Mouse (Mus musculus): ENCODE measurements at regions not wholly inside any gene's neighbourhood (a gene's known extent, or its start where the extent isn't known, plus 50 kb on each side); places are given as distances from the start of the nearest gene placed in this dataset.

DNA sequence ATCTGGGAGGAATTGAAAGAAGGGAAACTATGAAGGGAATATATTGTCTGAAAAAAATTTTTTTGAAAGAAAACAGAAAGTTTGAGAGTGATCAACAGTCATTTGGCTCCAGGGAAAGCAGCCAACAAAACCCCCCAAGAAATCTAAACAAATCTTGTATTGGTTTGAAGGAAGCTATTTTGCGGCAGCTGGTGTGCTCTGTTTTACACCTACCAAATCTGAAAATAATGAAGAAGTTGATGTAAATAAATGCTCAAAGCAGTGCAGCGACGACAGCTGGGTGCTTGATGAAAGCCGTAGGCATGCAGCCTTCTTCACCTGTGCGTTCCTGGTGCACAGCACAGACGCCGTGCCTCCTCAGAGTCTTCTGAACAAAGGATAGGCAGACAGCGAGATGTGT, 488.2 kb downstream of the Tmem132b start:
- no peak for DNase-seq (ENCODE audit: low read depth, low spot score)

DNA sequence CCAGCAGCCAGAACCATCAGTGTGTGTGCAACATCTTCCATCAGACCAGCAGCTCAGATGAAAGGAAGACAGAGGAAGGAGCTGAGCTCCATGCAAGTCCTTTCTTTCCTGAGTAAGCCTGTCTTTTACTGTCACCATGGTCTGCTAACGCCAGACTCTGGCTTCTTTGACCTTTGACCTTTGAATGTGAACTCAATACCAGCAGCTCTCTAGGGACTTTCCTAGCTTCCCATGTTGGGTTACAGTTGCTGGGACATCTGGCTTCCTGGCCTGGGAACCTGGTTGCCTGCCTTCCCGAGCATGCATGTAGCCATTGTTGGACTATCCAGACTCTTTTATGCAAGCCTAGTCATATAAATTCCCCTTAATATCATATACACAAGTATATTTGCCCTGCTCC, 492.3 kb downstream of the Tmem132b start:
- no peak for DNase-seq (ENCODE audit: low read depth, low spot score)

DNA sequence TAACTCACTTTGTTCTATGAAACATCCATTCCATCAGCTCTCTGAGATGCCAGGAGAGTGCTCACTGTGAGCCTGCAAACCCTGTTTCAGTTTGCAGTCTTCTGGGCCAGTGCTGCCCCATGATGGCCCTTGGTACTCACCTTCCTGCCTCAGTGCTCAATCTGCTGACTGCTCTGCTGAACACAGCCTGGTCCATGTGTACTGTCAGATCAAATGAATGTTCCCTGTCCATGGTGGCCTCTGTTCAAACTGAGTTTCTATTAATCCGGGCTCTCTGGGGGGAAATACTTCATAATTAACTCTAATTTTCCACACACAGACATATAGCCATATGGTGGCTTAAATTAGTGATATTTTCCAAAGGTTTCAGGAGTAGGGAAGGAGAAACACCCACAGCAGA, 503.3 kb downstream of the Tmem132b start:
- DNase-seq (ENCODE audit: low read depth, low spot score) = no peak

GRCm38 (mm10) chr5:126036686-126037085, 505.1 kb downstream of the Tmem132b start:
- DNase-seq (ENCODE audit: low read depth, low spot score) = no peak

- no peak for DNase-seq (ENCODE audit: low read depth, low spot score)
Measured at GRCm38 (mm10) chr5:126045761-126046160, 514.2 kb downstream of the Tmem132b start.

DNA sequence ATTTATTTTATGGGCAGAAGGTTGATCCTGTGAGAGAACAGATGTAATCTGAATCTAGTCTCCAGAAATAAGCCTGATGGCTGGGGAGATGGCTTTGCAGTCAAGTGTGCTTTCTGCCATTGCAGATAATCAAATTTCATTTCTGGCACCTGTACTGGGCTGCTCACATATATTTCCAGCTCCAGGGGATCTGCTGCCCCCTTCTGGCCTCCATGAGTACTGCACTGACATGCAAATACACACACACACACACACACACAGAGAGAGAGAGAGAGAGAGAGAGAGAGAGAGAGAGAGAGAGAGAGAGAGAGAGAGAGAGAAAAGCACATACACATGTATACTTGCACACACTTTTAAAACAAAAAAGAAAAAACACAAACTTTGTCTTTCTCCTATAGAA, 532.1 kb downstream of the Tmem132b start:
- no peak for DNase-seq (ENCODE audit: low read depth, low spot score)

- DNase-seq (ENCODE audit: low read depth, low spot score) = no peak
Measured at GRCm38 (mm10) chr5:126079281-126079838, 547.8 kb downstream of the Tmem132b start.

- no peak for DNase-seq (ENCODE audit: low read depth, low spot score)
Measured at GRCm38 (mm10) chr5:126088251-126088914, 556.8 kb downstream of the Tmem132b start.

GRCm38 (mm10) chr5:126093196-126093595, 561.6 kb downstream of the Tmem132b start:
- no peak for DNase-seq (ENCODE audit: low read depth, low spot score)

DNA sequence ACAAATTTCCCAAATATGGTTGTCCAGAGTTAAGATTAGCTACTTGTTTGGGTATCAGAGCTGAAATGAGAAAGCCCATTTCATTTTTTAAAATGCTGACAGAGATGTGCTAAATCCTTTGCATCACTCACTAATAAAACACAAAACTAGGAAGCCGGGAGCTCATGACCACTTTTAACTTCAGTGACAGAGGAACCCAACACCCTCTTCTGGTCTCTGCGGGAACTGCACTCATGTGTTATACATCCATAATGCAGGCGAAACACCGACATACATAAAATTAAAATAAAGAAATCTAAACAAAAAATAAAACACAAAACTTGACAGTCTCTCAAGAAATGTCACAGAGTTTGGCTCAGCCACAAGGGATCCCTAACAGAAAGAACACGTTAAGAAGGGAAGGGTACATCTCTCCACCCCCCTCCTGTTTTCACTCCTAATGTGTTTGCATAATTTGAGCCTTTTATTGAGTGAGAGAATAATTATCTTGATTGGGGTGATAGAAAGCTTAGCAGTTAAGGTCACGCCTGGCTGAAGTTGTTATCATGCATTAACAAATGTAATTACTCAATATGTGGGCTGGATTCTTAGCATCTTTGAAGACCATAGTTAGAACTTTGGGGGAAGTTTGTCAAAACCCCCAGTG, 565.2 kb downstream of the Tmem132b start:
- DNase-seq (ENCODE audit: low read depth, low spot score) = no peak

- DNase-seq (ENCODE audit: low read depth, low spot score) = no peak
Measured at GRCm38 (mm10) chr5:126097262-126097628, 565.7 kb downstream of the Tmem132b start.

DNA sequence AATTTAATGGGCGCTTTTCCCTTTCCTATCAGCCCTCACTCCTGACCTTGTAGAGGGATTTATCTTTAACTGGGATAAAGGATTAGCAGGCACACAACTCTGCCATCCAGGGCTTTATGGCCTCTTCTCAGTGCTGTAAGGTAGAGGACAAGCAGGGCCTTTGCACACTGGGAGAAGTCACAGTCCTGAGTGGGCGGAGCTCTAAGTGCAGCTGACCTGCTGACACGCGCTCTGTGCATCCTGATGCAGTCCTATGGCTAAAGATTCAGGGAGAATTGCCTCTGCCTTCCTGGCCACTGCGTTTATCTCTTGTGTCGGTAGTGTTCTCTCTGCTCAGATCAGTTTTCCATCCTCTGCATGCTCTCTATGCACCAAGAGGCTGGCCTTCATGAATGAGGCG, 566.9 kb downstream of the Tmem132b start:
- DNase-seq (ENCODE audit: low read depth, low spot score) = no peak

DNA sequence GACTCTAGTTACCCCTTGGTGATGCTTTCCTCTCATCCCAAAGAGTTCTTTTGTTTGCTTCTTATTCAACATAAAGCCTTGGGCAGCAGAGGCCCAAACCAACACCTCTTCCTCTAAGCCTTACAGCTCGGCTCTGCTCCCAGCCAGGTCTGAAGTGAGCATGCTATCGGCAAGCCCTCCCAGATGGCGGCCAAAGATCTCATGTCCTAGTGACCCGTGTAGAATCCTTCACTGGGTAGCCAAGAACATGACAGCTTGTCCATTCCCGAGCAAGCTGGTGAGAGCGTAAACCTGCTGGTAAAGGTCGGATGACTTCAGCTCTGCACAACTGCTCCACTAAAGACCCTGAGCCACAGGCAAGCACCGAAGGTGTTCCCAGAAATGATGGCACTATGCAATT, 568.4 kb downstream of the Tmem132b start:
- DNase-seq (ENCODE audit: low read depth, low spot score) = no peak

DNA sequence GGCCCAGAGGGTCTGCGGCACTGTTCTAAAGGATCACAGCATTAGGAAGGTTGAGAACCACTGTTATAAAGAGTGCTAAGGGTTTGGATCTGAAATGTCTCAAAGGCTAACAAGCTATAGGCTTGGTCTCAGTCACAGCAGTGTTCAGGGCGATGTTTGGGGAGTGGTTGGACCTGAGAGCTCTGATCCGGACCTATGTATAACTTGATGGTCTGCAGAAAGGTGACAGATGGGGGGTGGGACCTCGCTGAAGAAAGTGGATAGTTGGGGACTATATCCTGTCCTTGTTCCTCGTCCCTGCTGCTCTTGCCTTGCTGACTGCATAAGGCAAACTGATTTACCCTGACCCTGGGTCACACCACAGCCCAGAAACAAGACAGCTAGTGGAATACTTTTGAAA, 572.9 kb downstream of the Tmem132b start:
- no peak for DNase-seq (ENCODE audit: low read depth, low spot score)

DNA sequence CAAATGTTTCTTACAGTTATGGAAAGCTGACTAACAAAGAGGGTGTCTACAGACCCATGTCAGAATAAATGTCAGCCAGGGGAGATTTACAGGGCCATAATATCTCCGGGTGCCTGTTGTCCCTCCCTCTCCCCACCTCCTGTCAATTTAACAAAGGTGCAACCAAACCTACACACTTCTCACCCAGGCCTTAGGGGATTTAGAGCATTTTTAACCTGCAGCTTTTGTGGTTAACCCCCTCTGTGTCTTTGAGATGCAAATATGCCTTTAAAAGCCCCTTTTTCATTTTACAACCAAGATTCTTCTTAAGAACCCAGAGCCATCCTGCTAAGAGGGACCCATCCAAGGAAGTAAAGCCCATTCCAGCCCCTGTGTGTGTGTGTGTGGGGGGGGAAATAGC, 573.3 kb downstream of the Tmem132b start:
- no peak for DNase-seq (ENCODE audit: low read depth, low spot score)

GRCm38 (mm10) chr5:126105446-126105845, 573.9 kb downstream of the Tmem132b start:
- no peak for DNase-seq (ENCODE audit: low read depth, low spot score)

DNA sequence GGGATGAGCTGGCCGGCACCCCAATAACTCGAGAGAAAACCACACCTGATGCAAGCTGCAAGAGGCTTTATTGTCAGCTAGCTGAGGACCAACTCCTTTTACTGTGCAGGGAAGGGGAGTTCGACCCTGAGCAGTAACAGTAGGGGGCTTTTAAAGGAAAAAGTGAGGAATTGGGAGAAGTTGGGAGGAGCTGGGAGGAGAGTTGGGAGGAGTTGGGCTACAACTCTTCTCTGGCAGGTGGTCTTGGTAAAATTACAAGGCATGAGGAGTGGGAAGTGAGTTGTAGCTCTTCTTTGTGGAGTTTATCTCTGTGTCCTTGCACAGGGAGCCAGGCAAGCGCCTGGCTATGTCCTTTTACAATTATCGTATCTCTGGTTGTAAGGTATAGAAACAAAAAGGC, 575.4 kb downstream of the Tmem132b start:
- no peak for DNase-seq (ENCODE audit: low read depth, low spot score)

DNA sequence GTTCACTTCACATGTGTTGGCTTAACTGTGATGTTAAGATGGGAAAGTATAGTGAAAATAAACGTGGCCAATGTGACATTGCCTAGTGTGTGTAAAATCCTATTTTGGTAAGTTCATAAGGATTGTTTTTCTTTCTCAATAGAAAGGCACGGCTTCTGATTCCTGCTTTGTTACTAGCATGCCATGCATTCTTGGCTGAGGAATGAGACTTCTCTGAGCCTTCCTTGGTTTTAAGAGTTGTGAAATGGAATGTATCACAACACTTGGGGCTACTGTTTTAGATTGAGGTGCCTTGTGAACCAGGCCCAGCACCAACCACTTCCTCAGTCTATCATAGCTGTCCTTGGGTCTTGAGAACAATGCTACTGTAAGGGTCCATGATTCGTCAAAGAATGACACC, 577.3 kb downstream of the Tmem132b start:
- DNase-seq (ENCODE audit: low read depth, low spot score) = no peak

- DNase-seq (ENCODE audit: low read depth, low spot score) = no peak
Measured at GRCm38 (mm10) chr5:126117291-126117690, 585.7 kb downstream of the Tmem132b start.

GRCm38 (mm10) chr5:126117906-126118521, 586.4 kb downstream of the Tmem132b start:
- no peak for DNase-seq (ENCODE audit: low read depth, low spot score)

GRCm38 (mm10) chr5:126118731-126119130, 587.2 kb downstream of the Tmem132b start:
- no peak for DNase-seq (ENCODE audit: low read depth, low spot score)

DNA sequence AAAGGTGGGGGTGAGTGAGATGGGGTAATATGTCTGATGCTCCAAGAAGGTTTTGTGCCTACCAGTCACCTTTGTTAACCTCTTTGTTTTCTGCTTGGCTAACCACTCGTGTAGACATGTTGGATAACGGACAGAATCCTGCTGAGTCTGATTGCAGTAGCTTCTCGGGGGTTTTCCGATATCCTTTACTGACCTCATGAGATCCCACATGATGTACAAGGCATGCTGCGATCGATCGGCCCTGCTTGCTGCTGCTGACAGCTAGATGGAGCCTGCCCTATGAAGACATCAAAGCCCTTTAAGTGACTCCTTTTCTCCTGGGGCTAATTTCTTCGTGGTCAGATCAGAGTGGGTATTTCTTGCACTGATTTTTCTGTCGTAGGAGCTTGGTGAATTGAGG, 591.6 kb downstream of the Tmem132b start:
- no peak for DNase-seq (ENCODE audit: low read depth, low spot score)

- DNase-seq (ENCODE audit: low read depth, low spot score) = no peak
Measured at GRCm38 (mm10) chr5:126127486-126127885, 595.9 kb downstream of the Tmem132b start.
